Mouse (Mus musculus) MEL (cell line): Measurements from ENCODE around the gene Acvr1. TPM values are rescaled to one million over a fixed set of nuclear protein-coding genes. Genes with fewer than 3 reads are reported as not detected.

ENCODE experiments used
- DNase-seq: peaks from one replicate; pipeline ENCODE4 v3.0.0; 2011; ENCODE audit warnings: low read depth, low spot score
- H3K27ac ChIP-seq: 2 replicates; pipeline ENCODE4 v1.5.1; 2012; ENCODE audit warnings: low read depth, mild to moderate bottlenecking, control low read depth, low read length, moderate library complexity; ENCODE audit not compliant: control insufficient read depth
- H3K27me3 ChIP-seq, 2 experiments: fragments of 150-350 bp in 1 of 2; sonication (generic) in 1 of 2; 2 replicates each; pipeline ENCODE4 v1.6.1; 2012; ENCODE audit warnings: low read length in 2 of 2, mild to moderate bottlenecking in 2 of 2, improper control_type of control experiment in 1 of 2, moderate library complexity in 1 of 2; ENCODE audit not compliant: insufficient read depth in 2 of 2, control insufficient read depth in 1 of 2
- H3K36me3 ChIP-seq, 2 experiments: 2 replicates each; pipeline ENCODE4 v1.6.1; 2012 to 2014; ENCODE audit warnings: low read length in 2 of 2, improper control_type of control experiment in 1 of 2, inconsistent platforms in 1 of 2, mild to moderate bottlenecking in 1 of 2; ENCODE audit not compliant: insufficient read depth in 2 of 2, control insufficient read depth in 1 of 2
- H3K4me1 ChIP-seq, 2 experiments: fragments of 150-350 bp in 1 of 2; sonication (generic) in 1 of 2; 2 replicates each; pipeline ENCODE4 v1.6.1; 2012; ENCODE audit warnings: low read length in 2 of 2, improper control_type of control experiment in 1 of 2, mild to moderate bottlenecking in 1 of 2; ENCODE audit not compliant: insufficient read depth in 2 of 2, control insufficient read depth in 1 of 2
- H3K4me3 ChIP-seq, 2 experiments: fragments of 150-350 bp in 1 of 2; sonication (generic) in 1 of 2; 2 replicates each; pipeline ENCODE4 v1.5.1; 2012; ENCODE audit warnings: low read depth in 2 of 2, low read length in 2 of 2, mild to moderate bottlenecking in 2 of 2, moderate library complexity in 2 of 2, control low read depth in 1 of 2, improper control_type of control experiment in 1 of 2; ENCODE audit not compliant: control insufficient read depth in 1 of 2, insufficient read depth in 1 of 2
- H3K79me2 ChIP-seq: 2 replicates; pipeline ENCODE4 v1.6.1; 2012; ENCODE audit warnings: mild to moderate bottlenecking, low read length, moderate library complexity; ENCODE audit not compliant: control insufficient read depth, poor library complexity, insufficient read depth
- H3K9ac ChIP-seq: 2 replicates; pipeline ENCODE4 v1.6.1; 2012; ENCODE audit warnings: low read depth, mild to moderate bottlenecking, control low read depth, low read length, moderate library complexity; ENCODE audit not compliant: control insufficient read depth, poor library complexity, severe bottlenecking
- H3K9me3 ChIP-seq: fragments of 150-350 bp; sonication (generic); replicated peaks from 2 replicates; pipeline ENCODE4 v1.6.1; 2012; ENCODE audit warnings: mild to moderate bottlenecking, low read length, improper control_type of control experiment, moderate library complexity; ENCODE audit not compliant: insufficient read depth
- CHD1 ChIP-seq: IDR thresholded peaks from 2 replicates; pipeline ENCODE4 v1.6.1; 2012; ENCODE audit warnings: low read depth, mild to moderate bottlenecking, inconsistent platforms, low read length, improper control_type of control experiment
- CTCF ChIP-seq, 3 experiments: IDR thresholded peaks in 2 of 3; conservative IDR thresholded peaks in 1 of 3; 2 replicates each; pipeline ENCODE4 v1.5.1; 2011 to 2012; ENCODE audit warnings: low read length in 3 of 3, low read depth in 2 of 3, mild to moderate bottlenecking in 2 of 3, improper control_type of control experiment in 1 of 3, inconsistent platforms in 1 of 3, mixed read lengths in 1 of 3, moderate library complexity in 1 of 3; ENCODE audit not compliant: control insufficient read depth in 1 of 3, insufficient read depth in 1 of 3, poor library complexity in 1 of 3, severe bottlenecking in 1 of 3
- E2F4 ChIP-seq: IDR thresholded peaks from 2 replicates; pipeline ENCODE4 v1.6.1; 2011; ENCODE audit warnings: low read depth, low read length, improper control_type of control experiment, borderline replicate concordance
- EP300 ChIP-seq, 2 experiments: IDR thresholded peaks; 2 replicates each; pipeline ENCODE4 v1.6.1; 2011; ENCODE audit warnings: improper control_type of control experiment in 2 of 2, low read length in 2 of 2, low read depth in 1 of 2, mild to moderate bottlenecking in 1 of 2
- GABPA ChIP-seq: IDR thresholded peaks from 2 replicates; pipeline ENCODE4 v1.6.1; 2012; ENCODE audit warnings: low read depth, mild to moderate bottlenecking, inconsistent platforms, low read length, improper control_type of control experiment, moderate library complexity
- GATA1 ChIP-seq: IDR thresholded peaks from 2 replicates; pipeline ENCODE4 v1.6.1; 2011; ENCODE audit warnings: low read depth, low read length, improper control_type of control experiment
- HCFC1 ChIP-seq: IDR thresholded peaks from 2 replicates; pipeline ENCODE4 v1.6.1; 2012; ENCODE audit warnings: low read depth, mild to moderate bottlenecking, inconsistent platforms, low read length, improper control_type of control experiment, moderate library complexity
- JUND ChIP-seq: IDR thresholded peaks from 2 replicates; pipeline ENCODE4 v1.6.1; 2011; ENCODE audit warnings: low read depth, mild to moderate bottlenecking, improper control_type of control experiment, low read length
- KAT2A ChIP-seq: conservative IDR thresholded peaks from 2 replicates; pipeline ENCODE4 v1.6.1; 2012; ENCODE audit warnings: low read depth, low read length, improper control_type of control experiment, inconsistent platforms
- MAFK ChIP-seq: IDR thresholded peaks from 2 replicates; pipeline ENCODE4 v1.6.1; 2011; ENCODE audit warnings: low read depth, mild to moderate bottlenecking, low read length, improper control_type of control experiment, borderline replicate concordance
- MAX ChIP-seq: IDR thresholded peaks from 2 replicates; pipeline ENCODE4 v1.6.1; 2011; ENCODE audit warnings: low read length, improper control_type of control experiment
- MAZ ChIP-seq: IDR thresholded peaks from 2 replicates; pipeline ENCODE4 v1.6.1; 2012; ENCODE audit warnings: low read depth, mild to moderate bottlenecking, inconsistent platforms, low read length, improper control_type of control experiment
- MEF2A ChIP-seq: IDR thresholded peaks from 2 replicates; pipeline ENCODE4 v1.6.1; 2014; ENCODE audit warnings: low read depth, mild to moderate bottlenecking, inconsistent platforms, low read length, improper control_type of control experiment; ENCODE audit not compliant: poor library complexity, insufficient replicate concordance, severe bottlenecking; ENCODE audit errors: extremely low read depth
- MXI1 ChIP-seq: IDR thresholded peaks from 2 replicates; pipeline ENCODE4 v1.6.1; 2011; ENCODE audit warnings: mild to moderate bottlenecking, low read depth, low read length, improper control_type of control experiment
- MYB ChIP-seq: IDR thresholded peaks from 2 replicates; pipeline ENCODE4 v1.6.1; 2011; ENCODE audit warnings: mild to moderate bottlenecking, low read depth, low read length, improper control_type of control experiment
- MYC ChIP-seq: IDR thresholded peaks from 2 replicates; pipeline ENCODE4 v1.6.1; 2011; ENCODE audit warnings: low read depth, mild to moderate bottlenecking, low read length, improper control_type of control experiment, moderate library complexity
- NELFE ChIP-seq: IDR thresholded peaks from 2 replicates; pipeline ENCODE4 v1.6.1; 2011; ENCODE audit warnings: low read depth, low read length, improper control_type of control experiment
- NRF1 ChIP-seq: IDR thresholded peaks from 2 replicates; pipeline ENCODE4 v1.6.1; 2014; ENCODE audit warnings: low read depth, mild to moderate bottlenecking, inconsistent platforms, low read length, improper control_type of control experiment, moderate library complexity; ENCODE audit not compliant: poor library complexity, insufficient read depth, severe bottlenecking
- POLR2A ChIP-seq, 2 experiments: IDR thresholded peaks; 2 replicates each; pipeline ENCODE4 v1.6.1; 2011 to 2012; ENCODE audit warnings: low read length in 2 of 2, mild to moderate bottlenecking in 2 of 2, control low read depth in 1 of 2, improper control_type of control experiment in 1 of 2, low read depth in 1 of 2, moderate library complexity in 1 of 2; ENCODE audit not compliant: control insufficient read depth in 1 of 2, insufficient read depth in 1 of 2, poor library complexity in 1 of 2
- POLR2AphosphoS5 ChIP-seq: IDR thresholded peaks from 2 replicates; pipeline ENCODE4 v1.6.1; 2012; ENCODE audit warnings: low read depth, borderline replicate concordance, mild to moderate bottlenecking, inconsistent platforms, low read length, moderate library complexity, mixed read lengths
- RCOR1 ChIP-seq: IDR thresholded peaks from 2 replicates; pipeline ENCODE4 v1.6.1; 2012; ENCODE audit warnings: low read depth, mild to moderate bottlenecking, inconsistent platforms, low read length, improper control_type of control experiment
- SIN3A ChIP-seq: IDR thresholded peaks from 2 replicates; pipeline ENCODE4 v1.6.1; 2012; ENCODE audit warnings: low read length, improper control_type of control experiment, inconsistent platforms
- SMC3 ChIP-seq: IDR thresholded peaks from 2 replicates; pipeline ENCODE4 v1.6.1; 2011; ENCODE audit warnings: low read depth, low read length, improper control_type of control experiment
- TAL1 ChIP-seq: IDR thresholded peaks from 2 replicates; pipeline ENCODE4 v1.6.1; 2012; ENCODE audit warnings: mild to moderate bottlenecking, inconsistent platforms, low read length, moderate library complexity, mixed read lengths
- TBP ChIP-seq: IDR thresholded peaks from 2 replicates; pipeline ENCODE4 v1.8.0; 2011; ENCODE audit warnings: low read depth, low read length, improper control_type of control experiment
- TCF12 ChIP-seq: IDR thresholded peaks from 2 replicates; pipeline ENCODE4 v1.6.1; 2014; ENCODE audit warnings: low read depth, mild to moderate bottlenecking, inconsistent platforms, low read length, improper control_type of control experiment, moderate library complexity
- USF1 ChIP-seq: IDR thresholded peaks from 2 replicates; pipeline ENCODE4 v1.6.1; 2014; ENCODE audit warnings: low read depth, mild to moderate bottlenecking, inconsistent platforms, low read length, improper control_type of control experiment, moderate library complexity
- USF2 ChIP-seq, 2 experiments: IDR thresholded peaks; 2 replicates each; pipeline ENCODE4 v1.6.1; 2011 to 2012; ENCODE audit warnings: improper control_type of control experiment in 2 of 2, low read length in 2 of 2, borderline replicate concordance in 1 of 2, inconsistent platforms in 1 of 2, low read depth in 1 of 2, mild to moderate bottlenecking in 1 of 2; ENCODE audit not compliant: insufficient read depth in 1 of 2
- ZC3H11A ChIP-seq: IDR thresholded peaks from 2 replicates; pipeline ENCODE4 v1.6.1; 2012; ENCODE audit warnings: low read depth, mild to moderate bottlenecking, inconsistent platforms, low read length, improper control_type of control experiment
- ZKSCAN1 ChIP-seq: IDR thresholded peaks from 2 replicates; pipeline ENCODE4 v1.6.1; 2012; ENCODE audit warnings: low read depth, mild to moderate bottlenecking, inconsistent platforms, low read length, improper control_type of control experiment, moderate library complexity
- ZNF384 ChIP-seq: IDR thresholded peaks from 2 replicates; pipeline ENCODE4 v1.6.1; 2012; ENCODE audit warnings: low read depth, mild to moderate bottlenecking, inconsistent platforms, low read length, improper control_type of control experiment
- polyA plus RNA-seq, 2 experiments: library from polyadenylated mRNA; stranded (reverse) in 1 of 2; unstranded in 1 of 2; fragments of >175 nt in 1 of 2; fragments of >200 nt in 1 of 2; gene quantifications; 2 replicates each; pipeline versions ENCODE4 v1.2.1 to v1.2.4; 2012; ENCODE audit warnings: low replicate concordance in 2 of 2, low read depth in 1 of 2; ENCODE audit not compliant: insufficient read length in 2 of 2, insufficient read depth in 1 of 2, missing spikeins in 1 of 2
- total RNA-seq: library from RNA; depleted of rRNA; stranded (reverse); fragments of 300-350 nt; gene quantifications from 2 replicates; pipeline ENCODE4 v1.2.3, GENCODE M21; 2012

Gene Acvr1
- total and polyA plus RNA-seq, 3 experiments, result not detected

- Histone ChIP-seq H3K27me3 (no peaks in the 10 kb centered on the region), H3K9ac (no peak overlapping the region), H3K36me3 (no peaks in the 10 kb centered on the region), H3K9me3 (no peaks in the 10 kb centered on the region), H3K4me1 (no peaks in the 10 kb centered on the region), H3K27ac (no peak overlapping the region), H3K4me3 (no peak overlapping the region), H3K79me2 (no peaks in the 10 kb centered on the region)
- DNase-seq, result no peak
- TF ChIP-seq CTCF (IDR thresholded peaks at IDR 0.05 in 2 of 3, conservative IDR thresholded peaks at IDR 0.05 in 1 of 3; ENCODE audit: control insufficient read depth in 1 of 3, insufficient read depth in 1 of 3, low read depth in 2 of 3, low read length in 3 of 3, poor library complexity in 1 of 3, severe bottlenecking in 1 of 3), result no peak
- no peak for TF ChIP-seq HCFC1
- TF ChIP-seq NELFE, result no peak
- TF ChIP-seq JUND, result no peak
- no peak for TF ChIP-seq ZKSCAN1
- no peak for TF ChIP-seq MYB
- no peak for TF ChIP-seq TBP
- TF ChIP-seq CHD1, result no peak
- TF ChIP-seq E2F4, result no peak
- TF ChIP-seq GATA1, result no peak
- TF ChIP-seq SMC3, result no peak
- TF ChIP-seq MAX, result no peak
- TF ChIP-seq NRF1, result no peak
- no peak for TF ChIP-seq MAZ
- TF ChIP-seq TAL1, result no peak
- TF ChIP-seq EP300 (IDR thresholded peaks at IDR 0.05; ENCODE audit: low read depth in 1 of 2, low read length in 2 of 2), result no peak
- TF ChIP-seq MYC, result no peak
- TF ChIP-seq MXI1, result no peak
- TF ChIP-seq, all 39 proteins: peak for 0
Measured at GRCm38 (mm10) chr2:58534379-58534778, 32.6 kb downstream of the Acvr1 start.

DNA sequence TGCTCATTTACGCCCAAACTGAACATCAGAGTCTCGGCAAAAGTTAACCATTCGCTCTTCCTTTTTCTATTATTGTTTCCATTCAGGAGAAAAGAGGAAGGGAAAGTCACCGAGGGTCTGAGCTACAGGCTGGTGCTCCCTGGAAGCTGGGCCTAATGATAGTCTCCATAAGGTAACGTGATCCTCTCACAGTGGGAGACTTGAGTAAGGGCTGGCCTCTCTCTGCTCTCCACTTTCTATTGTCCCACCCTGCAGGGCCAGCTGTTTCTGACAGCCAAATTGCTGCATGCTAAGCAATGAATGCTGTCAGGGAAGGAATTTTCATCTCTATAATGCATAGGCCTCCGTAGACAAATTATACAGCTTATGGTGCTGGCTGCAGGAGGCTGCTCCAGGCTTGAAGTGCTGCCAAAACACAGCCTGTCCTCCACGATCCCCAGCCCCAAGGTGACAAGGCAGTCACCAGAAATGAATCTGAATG lies 33.4 kb downstream of the Acvr1 start:
- Histone ChIP-seq H3K27me3 (no peaks in the 10 kb centered on the region), H3K9ac (no peak overlapping the region), H3K4me3 (no peak overlapping the region), H3K27ac (no peak overlapping the region), H3K4me1 (no peaks in the 10 kb centered on the region), H3K36me3 (no peaks in the 10 kb centered on the region), H3K9me3 (no peaks in the 10 kb centered on the region), H3K79me2 (no peaks in the 10 kb centered on the region)
- DNase-seq, result no peak
- TF ChIP-seq MEF2A (no peak), POLR2A (IDR thresholded peaks at IDR 0.05; ENCODE audit: control insufficient read depth in 1 of 2, insufficient read depth in 1 of 2, low read depth in 1 of 2, low read length in 2 of 2, poor library complexity in 1 of 2) (no peak), KAT2A (no peak), NELFE (no peak), RCOR1 (no peak), TCF12 (no peak), GABPA (no peak), MYB (no peak), ZC3H11A (no peak), E2F4 (no peak), USF1 (no peak), CHD1 (no peak), ZNF384 (no peak), POLR2AphosphoS5 (no peak), SIN3A (no peak), MAFK (no peak), USF2 (IDR thresholded peaks at IDR 0.05; ENCODE audit: borderline replicate concordance in 1 of 2, insufficient read depth in 1 of 2, low read depth in 1 of 2, low read length in 2 of 2) (no peak), JUND (no peak)
- TF ChIP-seq, all 39 proteins: peak for 0
